Mouse (Mus musculus) hindlimb bud, embryonic 11.5 days (tissue): Measurements from ENCODE around the gene Pms1.

Experiments used
- DNase-seq: peaks from one replicate; pipeline ENCODE4 v3.0.0-alpha.2; 2012; ENCODE audit warnings: low read depth, low spot score; ENCODE audit errors: extremely low spot score

Pms1 gene

DNA sequence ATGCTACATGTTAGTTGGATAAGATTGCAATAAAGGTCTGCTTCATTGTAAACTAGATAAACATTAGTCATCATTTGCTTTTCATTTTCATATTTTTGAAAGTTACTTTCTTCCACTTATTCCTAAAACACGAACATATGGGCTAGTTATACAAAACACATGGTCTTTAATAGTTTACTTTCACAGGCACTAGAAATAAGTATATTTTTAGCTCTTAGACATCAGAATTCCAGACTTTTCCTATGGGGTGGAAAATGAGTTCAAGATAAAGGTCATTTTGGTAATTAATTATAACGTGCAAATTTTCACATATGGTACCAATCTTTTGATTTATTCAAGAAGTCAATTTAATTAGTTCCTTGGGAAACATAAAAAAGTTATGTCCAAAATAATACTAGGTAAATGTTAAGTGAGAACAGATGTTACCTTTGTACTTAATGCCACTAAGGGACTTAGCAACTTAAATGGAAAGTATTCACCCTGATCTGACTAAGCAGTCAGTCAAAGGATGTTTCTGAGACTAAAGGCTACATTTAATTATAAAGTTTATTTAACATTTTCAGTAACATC is 95.1 kb downstream of the Pms1 start:
- peak; percentile 83 for DNase-seq

DNA sequence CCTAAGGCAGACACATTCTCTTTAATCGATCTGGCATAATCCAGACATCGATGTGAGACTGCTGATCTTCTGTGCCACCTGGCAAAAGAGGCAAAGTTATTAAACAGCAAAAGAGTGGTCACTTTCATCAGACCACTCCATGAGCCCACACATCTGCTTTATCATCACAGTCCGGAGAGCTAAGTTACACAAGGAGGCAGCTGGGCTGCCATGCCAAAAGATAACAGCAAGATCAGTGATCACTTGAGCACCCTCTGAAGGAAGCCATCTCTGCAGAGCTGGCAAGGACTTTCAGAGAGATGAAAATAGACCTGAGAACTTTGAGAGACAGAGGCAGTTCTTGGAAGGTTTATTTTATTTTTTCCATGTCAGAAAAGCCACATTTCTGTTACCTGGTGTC is 102.3 kb downstream of the Pms1 start:
- DNase-seq: no peak

DNA sequence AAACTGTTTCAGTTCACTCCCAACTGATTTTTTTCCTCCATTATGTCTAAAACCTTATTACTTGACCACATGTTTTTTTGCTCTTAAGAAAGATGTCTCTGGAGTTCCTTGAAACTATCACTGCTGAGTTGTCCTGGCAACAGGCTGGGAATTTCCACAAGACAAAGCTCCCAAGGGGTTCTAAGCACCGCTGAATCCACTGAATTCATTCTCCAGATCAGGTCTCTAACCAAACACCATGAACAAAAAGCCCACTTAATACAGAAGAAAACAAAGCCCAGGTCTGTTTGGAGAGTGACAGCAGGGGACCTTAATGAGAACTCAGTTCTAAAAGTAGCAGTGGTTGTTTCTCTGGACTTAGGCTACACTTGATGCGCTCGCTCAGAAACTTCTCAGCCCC is 105.6 kb downstream of the Pms1 start:
- DNase-seq: no peak

DNA sequence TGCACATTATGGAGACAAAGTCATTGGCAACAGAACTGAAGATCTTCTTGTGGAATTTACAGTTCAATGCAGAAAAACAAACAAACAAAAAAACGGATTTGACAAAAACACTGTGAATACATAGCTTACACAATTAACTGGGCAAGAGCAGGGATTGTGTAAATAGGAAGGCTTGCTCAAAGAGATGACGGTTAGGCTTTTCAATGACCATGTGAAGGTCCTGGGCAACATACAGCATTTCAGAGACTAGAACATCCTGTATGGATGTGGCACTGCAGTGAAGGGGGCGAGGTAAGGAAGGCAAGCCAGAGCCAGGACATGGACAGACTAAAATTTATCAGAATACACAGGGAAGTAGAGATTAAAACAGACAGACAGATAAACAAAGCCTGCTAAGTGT is 107.2 kb downstream of the Pms1 start:
- DNase-seq: no peak

DNA sequence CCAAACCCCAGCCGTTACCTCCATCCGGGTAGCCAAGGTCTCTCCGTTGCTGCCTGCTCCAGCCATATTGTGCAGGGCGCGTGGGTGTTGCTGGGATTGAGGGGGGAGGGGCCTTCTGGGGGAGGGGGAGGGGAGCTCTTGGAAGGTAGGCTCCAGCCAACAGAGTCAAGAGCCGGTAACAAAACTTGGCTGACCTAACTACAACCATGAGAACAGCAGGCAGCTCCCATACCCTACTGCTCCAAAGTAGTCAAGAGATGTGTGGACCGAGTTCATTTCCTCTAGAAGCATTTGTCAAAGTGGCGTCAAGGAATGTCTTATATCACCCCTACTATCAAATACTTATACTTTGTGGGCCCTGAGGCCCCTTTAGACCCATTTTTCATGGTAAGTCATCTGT is 109.3 kb downstream of the Pms1 start, which contains the start of gene 1700019A02Rik:
Gene 1700019A02Rik, minus strand, starts transcription at position 101 of the 400 bp plus-strand sequence.
- no peak for DNase-seq

DNA sequence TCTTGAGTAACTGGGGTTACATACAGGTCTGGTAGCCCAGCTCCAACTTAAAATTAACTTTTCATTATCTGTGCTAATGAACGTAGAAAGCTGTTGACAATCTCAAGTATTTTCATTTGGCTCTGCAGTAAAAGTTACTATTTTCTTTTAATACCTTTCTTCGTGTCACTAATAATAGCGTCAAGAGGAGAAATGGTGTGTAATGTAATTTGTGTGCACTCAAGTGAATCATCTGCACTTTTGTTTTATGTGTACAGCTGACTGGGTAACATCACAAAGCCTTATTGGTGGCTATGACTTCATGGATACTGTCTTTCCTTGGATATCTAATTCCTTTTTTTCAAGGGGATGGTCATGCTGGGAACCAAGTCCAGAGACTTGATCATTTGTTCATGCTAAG is 110.5 kb downstream of the Pms1 start:
- no peak for DNase-seq

DNA sequence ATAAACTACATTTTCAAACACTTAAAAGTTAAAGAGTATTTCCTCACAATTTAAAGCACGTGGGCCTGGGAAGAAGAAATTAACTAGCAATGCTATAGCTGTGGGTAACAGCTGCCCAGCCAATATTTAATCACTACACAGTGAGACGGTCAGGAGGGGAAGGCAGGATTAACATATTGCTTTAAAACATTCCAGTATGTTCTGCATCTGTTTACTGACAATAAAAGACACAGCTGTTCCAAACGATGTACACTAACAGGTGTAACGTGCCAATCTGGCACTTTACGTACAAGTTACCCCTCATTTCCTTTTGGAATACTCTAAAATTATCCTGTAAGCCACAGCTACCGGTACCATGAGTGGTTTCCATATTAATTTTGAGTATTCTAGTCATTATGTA is 139.1 kb downstream of the Pms1 start:
- no peak for DNase-seq
